Mouse (Mus musculus): Measurements from ENCODE around the gene Grm2. TPM values are rescaled to one million over a fixed set of nuclear protein-coding genes. Genes with fewer than 3 reads are reported as not detected.
A peak's percentile ranks its signal among the peaks of the same experiment; 100 is the strongest.

Grm2 gene
- total RNA-seq (2021) = 10 to 100 TPM; 57.0 to 60.5 TPM
- long read RNA-seq, experiment 1, full-length matches to known transcripts = 9 of 29 reads
- long read RNA-seq, experiment 1, partial matches to known transcripts = 18 of 29 reads
- long read RNA-seq, experiment 1, other reads (novel, unspliced or antisense) = 2 of 29 reads
- long read RNA-seq, experiment 2, full-length matches to known transcripts = 9 of 24 reads
- long read RNA-seq, experiment 2, partial matches to known transcripts = 11 of 24 reads
- long read RNA-seq, experiment 2, other reads (novel, unspliced or antisense) = 4 of 24 reads

DNA sequence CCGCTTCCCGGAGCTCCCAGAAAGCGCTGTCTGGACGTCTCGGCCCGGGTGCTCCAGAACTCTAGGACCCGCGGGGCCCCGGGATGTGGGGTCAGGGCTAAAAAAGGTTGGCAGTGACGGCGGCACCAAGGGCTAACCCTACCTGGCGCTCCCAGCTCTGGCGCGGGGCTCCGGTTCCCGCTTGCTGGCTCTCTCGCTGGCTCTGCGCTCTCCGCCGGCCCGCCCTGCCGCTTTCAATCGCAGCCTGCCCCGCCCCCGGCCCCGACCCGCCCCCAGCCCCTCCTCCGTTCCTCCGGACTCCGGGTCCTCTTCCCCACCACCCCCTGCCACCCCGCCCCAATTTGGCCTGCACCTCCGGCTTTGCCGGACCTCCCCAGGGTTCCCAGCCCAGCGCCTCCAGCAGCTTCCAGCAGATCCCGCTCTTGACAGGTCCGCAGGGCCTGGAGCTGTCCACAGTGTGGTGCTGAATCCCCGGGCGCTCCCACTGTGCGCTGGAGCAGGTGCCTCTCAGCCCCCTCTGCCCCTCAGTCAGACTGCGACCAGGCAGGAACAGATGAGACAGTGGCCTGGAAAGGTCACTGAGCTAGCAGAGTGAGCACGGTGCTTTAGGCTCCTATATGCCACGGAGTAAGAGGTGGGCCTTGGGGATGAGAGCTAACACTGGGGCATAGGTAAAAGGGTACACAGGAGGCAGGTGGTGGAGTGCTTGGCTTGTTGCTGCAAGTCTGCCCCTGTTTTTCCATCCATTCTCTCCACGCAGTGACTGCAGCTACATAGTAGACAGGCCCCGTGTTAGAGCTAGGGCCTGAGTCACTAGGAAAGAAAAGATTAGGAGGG is at the start of gene Grm2:
TSS of gene Grm2 (minus strand) at position 199 of the 837 bp plus-strand sequence.
- DNase-seq (ENCODE audit: extremely low spot score in 1 of 2, low spot score in 2 of 2) = no peak
- intact Hi-C loops (cut with DNase I) = no loop called here
- peak within 1 kb of the TSS; percentile 70 for H3K4me3 ChIP-seq
- no peak for TF ChIP-seq CTCF (IDR thresholded peaks at IDR 0.05)
- H3K27ac ChIP-seq = peak within 1 kb of the TSS; percentile 92

- no peak overlapping the region for H3K27ac ChIP-seq
- no peak for DNase-seq (ENCODE audit: extremely low spot score in 1 of 2, low spot score in 2 of 2)
- no peak overlapping the region for H3K4me3 ChIP-seq
- no peak for TF ChIP-seq CTCF (IDR thresholded peaks at IDR 0.05)
- intact Hi-C loops (cut with DNase I) = no loop called here
Observed at GRCm38 (mm10) chr9:106692973-106693481, 37.1 kb upstream of the Grm2 start.

- intact Hi-C loops (cut with DNase I) = loop anchor here (10.0 kb wide), 1 partner anchor 606 kb away; the partner anchor contains the start of gene Cish
- no peak for DNase-seq (ENCODE audit: extremely low spot score in 1 of 2, low spot score in 2 of 2)
Observed at GRCm38 (mm10) chr9:106688834-106689233, 33.0 kb upstream of the Grm2 start.

GRCm38 (mm10) chr9:106686983-106687650 is 31.2 kb upstream of the Grm2 start:
- Histone ChIP-seq H3K27ac (no peak overlapping the region), H3K4me3 (no peak overlapping the region)
- peak; percentile 89 for TF ChIP-seq CTCF (IDR thresholded peaks at IDR 0.05)
- DNase-seq (ENCODE audit: extremely low spot score in 1 of 2, low spot score in 2 of 2) = peak; percentile 64 to 65
- intact Hi-C loops (cut with DNase I) = loop anchor here (1.0 to 10.0 kb wide), 4 partner anchors 102 to 608 kb away; partner anchors contain the start of genes Cish, Dcaf1, Rad54l2 and Rbm15b

More at GRCm38 (mm10) chr9:106688834-106689233, 33.0 kb upstream of the Grm2 start:
- no peak for TF ChIP-seq CTCF (IDR thresholded peaks at IDR 0.05)
- H3K4me3 ChIP-seq = no peak overlapping the region
- H3K27ac ChIP-seq = no peak overlapping the region

DNA sequence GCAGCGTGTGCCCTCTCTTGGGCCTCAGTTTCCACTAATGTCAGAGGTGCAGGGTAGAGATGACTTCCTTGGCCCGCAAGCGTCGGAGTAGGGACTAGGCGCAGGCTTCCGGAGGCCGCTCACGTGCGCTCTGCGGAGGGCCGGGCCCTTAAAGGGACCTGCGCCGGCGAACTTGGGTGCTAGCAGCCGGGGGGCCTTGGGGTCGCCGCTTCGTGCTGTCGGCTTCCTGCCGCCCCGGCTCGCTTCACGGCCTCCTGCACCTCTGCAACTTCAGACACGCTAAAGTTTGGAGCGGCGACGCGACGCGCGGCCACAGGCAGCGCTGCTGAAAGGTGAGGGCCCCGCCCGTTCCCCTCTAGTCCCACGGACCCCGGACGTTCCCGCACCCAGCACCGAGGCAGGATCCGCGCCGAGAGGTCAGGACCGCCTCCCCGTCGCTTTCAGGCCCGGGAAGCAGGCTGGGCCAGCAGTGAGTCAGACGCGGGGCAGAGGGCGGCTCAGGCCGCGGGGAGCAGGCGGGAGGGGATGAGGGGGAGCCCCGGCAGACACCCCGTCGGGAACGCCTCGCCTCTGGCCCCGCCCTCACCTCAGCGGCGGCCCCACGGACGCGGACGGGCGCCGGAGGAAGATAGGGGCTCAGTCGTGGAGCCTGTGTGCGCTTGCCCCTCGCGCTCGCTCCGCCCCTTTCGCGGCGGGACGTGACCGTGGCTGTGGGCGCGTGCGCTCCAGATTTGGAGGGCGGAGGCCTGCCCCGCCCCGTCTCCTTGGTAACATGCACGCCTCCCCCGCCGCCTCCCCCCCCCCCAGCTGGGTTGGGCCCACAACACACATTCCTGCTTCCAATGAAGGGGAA is 29.6 kb upstream of the Grm2 start, which contains the start of gene Tex264:
TSS of gene Tex264 (minus strand) at position 679 of the 853 bp plus-strand sequence.
- intact Hi-C loops (cut with DNase I) = loop anchor here (1.0 to 10.0 kb wide), 3 partner anchors 136 to 609 kb away; partner anchors contain the start of genes Cish, Dcaf1 and Rbm15b
- peak; percentile 88 to 90 for DNase-seq (ENCODE audit: extremely low spot score in 1 of 2, low spot score in 2 of 2)
- TF ChIP-seq CTCF (IDR thresholded peaks at IDR 0.05) = no peak
- peak within 1 kb of the TSS; percentile 52 for H3K4me3 ChIP-seq
- H3K27ac ChIP-seq = peak within 1 kb of the TSS; percentile 95

DNA sequence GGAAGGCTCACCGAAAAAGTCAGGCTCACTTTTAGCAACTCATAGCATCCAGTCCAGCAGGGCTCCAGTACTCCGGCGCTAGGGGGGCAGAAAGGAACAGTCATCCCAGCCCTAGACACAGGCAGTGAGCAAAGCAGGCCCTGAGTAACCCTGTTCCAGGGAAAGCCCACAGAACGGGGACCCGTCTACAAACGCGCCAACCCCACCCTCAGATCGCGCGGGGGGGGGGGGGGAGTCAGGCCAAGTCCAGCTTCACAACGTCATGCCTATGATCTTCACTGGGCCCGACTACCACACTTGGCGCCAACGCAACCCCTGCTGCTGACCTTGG is 29.0 kb upstream of the Grm2 start:
- intact Hi-C loops (cut with DNase I) = loop anchor here (10.0 kb wide), 1 partner anchor 610 kb away; the partner anchor contains the start of gene Cish
- Histone ChIP-seq H3K27ac (peak overlapping the region; percentile 95), H3K4me3 (peak overlapping the region; percentile 52)
- no peak for DNase-seq (ENCODE audit: extremely low spot score in 1 of 2, low spot score in 2 of 2)
- no peak for TF ChIP-seq CTCF (IDR thresholded peaks at IDR 0.05)

GRCm38 (mm10) chr9:106684093-106684872 is 28.4 kb upstream of the Grm2 start:
- peak overlapping the region; percentile 95; the same call in 1 of the 2 replicates for H3K27ac ChIP-seq
- peak overlapping the region; percentile 52 for H3K4me3 ChIP-seq
- intact Hi-C loops (cut with DNase I) = loop anchor here (10.0 kb wide), 1 partner anchor 611 kb away; the partner anchor contains the start of gene Cish
- DNase-seq (ENCODE audit: extremely low spot score in 1 of 2, low spot score in 2 of 2) = no peak
- TF ChIP-seq CTCF (IDR thresholded peaks at IDR 0.05) = no peak

DNA sequence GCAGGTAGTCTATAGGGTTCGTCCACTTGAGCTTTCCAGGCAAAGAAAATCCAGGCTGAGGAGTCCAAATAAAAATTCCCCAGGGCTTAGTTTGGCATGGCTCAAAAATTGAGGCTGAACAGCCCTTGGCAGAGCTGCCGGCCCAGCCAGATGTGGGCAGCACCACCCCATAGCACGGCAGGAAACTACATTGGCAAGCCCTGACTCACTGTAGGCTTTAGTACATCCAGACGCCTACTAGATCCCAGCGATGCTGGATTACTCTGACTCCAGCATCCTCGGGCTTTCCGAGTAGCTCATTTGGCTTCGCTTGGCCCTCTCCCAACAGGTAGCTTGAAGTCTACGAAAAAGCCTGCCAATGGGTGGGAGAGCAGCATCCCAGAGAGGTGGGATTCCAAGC is 25.1 kb upstream of the Grm2 start:
- H3K4me3 ChIP-seq = no peak overlapping the region
- DNase-seq (ENCODE audit: extremely low spot score in 1 of 2, low spot score in 2 of 2) = peak in 1 of 2 experiments; percentile 10
- no peak overlapping the region for H3K27ac ChIP-seq
- TF ChIP-seq CTCF (IDR thresholded peaks at IDR 0.05) = no peak
- intact Hi-C loops (cut with DNase I) = loop anchor here (10.0 kb wide), 1 partner anchor 614 kb away; the partner anchor contains the start of gene Cish

DNA sequence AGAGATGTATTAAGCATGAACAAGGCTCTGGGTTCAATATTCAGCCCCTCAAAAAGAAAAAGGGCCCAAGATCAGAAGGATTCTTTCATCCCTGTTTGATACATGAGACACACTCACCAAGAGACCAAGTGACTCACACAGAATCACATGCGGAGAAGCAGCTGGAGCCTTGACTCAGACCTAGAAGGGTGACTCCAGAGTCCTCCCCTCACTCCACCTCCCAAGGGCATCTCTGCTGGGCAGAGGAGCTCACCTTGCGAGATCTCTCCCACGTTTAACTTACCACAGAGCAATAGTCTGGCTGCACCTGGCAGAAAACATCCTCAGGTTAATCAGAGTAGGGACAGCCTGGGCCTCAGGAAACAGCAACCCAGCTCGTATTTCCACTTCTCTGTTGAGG is 22.4 kb upstream of the Grm2 start:
- peak overlapping the region; percentile 40; the same call in 1 of the 2 replicates for H3K27ac ChIP-seq
- DNase-seq (ENCODE audit: extremely low spot score in 1 of 2, low spot score in 2 of 2) = peak in 1 of 2 experiments; percentile 11
- intact Hi-C loops (cut with DNase I) = no loop called here
- no peak overlapping the region for H3K4me3 ChIP-seq
- TF ChIP-seq CTCF (IDR thresholded peaks at IDR 0.05) = no peak

- TF ChIP-seq CTCF (IDR thresholded peaks at IDR 0.05) = no peak
- 0 out of 2 replicates have a peak overlapping the region, but pooled peaks have one; percentile 24 for H3K27ac ChIP-seq
- intact Hi-C loops (cut with DNase I) = no loop called here
- H3K4me3 ChIP-seq = no peak overlapping the region
- DNase-seq (ENCODE audit: extremely low spot score in 1 of 2, low spot score in 2 of 2) = peak in 1 of 2 experiments; percentile 9
Observed at GRCm38 (mm10) chr9:106677702-106678101, 21.8 kb upstream of the Grm2 start.
